Mouse (Mus musculus) G1E (cell line): ENCODE results near the gene Hsd17b11.

Source experiments
- CTCF ChIP-seq: IDR thresholded peaks from 2 replicates; pipeline ENCODE4 v1.5.1; 2012; ENCODE audit warnings: low read depth, low read length, inconsistent platforms, mixed read lengths
- GATA1 ChIP-seq: IDR thresholded peaks from 2 replicates; pipeline ENCODE4 v1.6.1; 2012; ENCODE audit warnings: borderline replicate concordance, low read length, inconsistent platforms, mixed read lengths
- TAL1 ChIP-seq: conservative IDR thresholded peaks from 2 replicates; pipeline ENCODE4 v1.6.1; 2012; ENCODE audit warnings: low read depth, low read length, inconsistent platforms, mixed read lengths

- TF ChIP-seq TAL1: no peak
- no peak for TF ChIP-seq CTCF
- no peak for TF ChIP-seq GATA1
Measured at GRCm38 (mm10) chr5:104062773-104063551, 41.2 kb upstream of the Hsd17b11 start.
